21 mouse cellular contexts compared by ENCODE assay signal in genomic region chr3:85715764-85716297, GRCm38 (mm10).
DNase-seq lines count a peak whose midpoint lies in the region; ATAC-seq and TF ChIP-seq lines count a peak whose summit lies in the region.
"Had no signal": no experiment of that assay in that cellular context is flagged by ENCODE, and none has a peak within 500 bp of the region (broad histone marks: within the 10 kb centered on the region; RNA-seq: fewer than 3 reads in every experiment).

No protein-coding gene starts in this region.

- peak; percentile 19 for DNase-seq in adrenal gland, adult 8-10 months
- DNase-seq in adrenal gland, postnatal 10 days, result no peak
- DNase-seq in liver, embryonic 14.5 days (ENCODE audit: low read depth in 3 of 3, low spot score in 3 of 3), result no peak
- no peak for DNase-seq in liver, postnatal 0 days
- peak; percentile 14 for DNase-seq in c-Kit-positive CD71-positive TER-119-positive erythroid progenitor cells, embryonic 14.5 days (ENCODE audit: low spot score)
- DNase-seq in yolk sac, embryonic 10.5 days (ENCODE audit: low spot score), result no peak
- DNase-seq: B cell, adult 2 months; cerebellum, adult 9-10 months; heart, postnatal 14 days; right cerebral cortex, adult 18-20 months; thymus, adult 18-20 months had no signal

- H3K27me3 ChIP-seq in liver, embryonic 14.5 days (ENCODE audit: control insufficient read depth, insufficient read depth, low read length), result no peaks in the 10 kb centered on the region
- no peaks in the 10 kb centered on the region for H3K27me3 ChIP-seq in liver, postnatal 0 days (ENCODE audit: insufficient read depth, low read length)
- H3K27me3 ChIP-seq in liver, embryonic 16.5 days (ENCODE audit: control insufficient read depth, insufficient read depth, low read depth, low read length), result no peaks in the 10 kb centered on the region; the same call in 1 of the 2 replicates
- H3K27me3 ChIP-seq: forebrain, embryonic 15.5 days; heart, embryonic 12.5 days; hindbrain, embryonic 12.5 days; limb, embryonic 12.5 days; lung, embryonic 15.5 days had no signal

- no peak overlapping the region for H3K4me3 ChIP-seq in liver, embryonic 14.5 days (ENCODE audit: insufficient read depth in 1 of 2, low read depth in 2 of 2, low read length in 2 of 2)
- no peak overlapping the region for H3K4me3 ChIP-seq in liver, postnatal 0 days (ENCODE audit: low read depth, low read length)
- no peak overlapping the region for H3K4me3 ChIP-seq in liver, embryonic 16.5 days (ENCODE audit: low read depth, low read length)
- H3K4me3 ChIP-seq: erythroblast, embryonic 14.5 days; forebrain, embryonic 15.5 days; heart, embryonic 12.5 days; hindbrain, embryonic 12.5 days; limb, embryonic 12.5 days; lung, embryonic 15.5 days had no signal

- TF ChIP-seq CTCF in liver, embryonic 14.5 days (IDR thresholded peaks at IDR 0.05; ENCODE audit: low read depth), result no peak
- TF ChIP-seq CTCF in liver, postnatal 0 days (IDR thresholded peaks at IDR 0.05; ENCODE audit: low read depth), result no peak

- peaks cover 0 to 9% of the 10 kb centered on the region in 2 experiments; a peak in 2 of 4 replicates for H3K4me1 ChIP-seq in liver, embryonic 14.5 days (replicated peaks; ENCODE audit: control insufficient read depth in 2 of 2, insufficient read depth in 2 of 2, low read length in 1 of 2)
- H3K4me1 ChIP-seq in liver, postnatal 0 days (ENCODE audit: insufficient read depth), result no peaks in the 10 kb centered on the region
- H3K4me1 ChIP-seq in liver, embryonic 16.5 days (ENCODE audit: control insufficient read depth, low read depth, low read length), result peaks cover 5% of the 10 kb centered on the region
- H3K4me1 ChIP-seq: forebrain, embryonic 15.5 days; limb, embryonic 12.5 days; lung, embryonic 15.5 days had no signal

- no peaks in the 10 kb centered on the region for H3K9me3 ChIP-seq in liver, embryonic 14.5 days (ENCODE audit: control insufficient read depth, low read length)
- H3K9me3 ChIP-seq in liver, postnatal 0 days (ENCODE audit: low read length), result no peaks in the 10 kb centered on the region
- H3K9me3 ChIP-seq in liver, embryonic 16.5 days (replicated peaks; ENCODE audit: control insufficient read depth, low read length), result no peaks in the 10 kb centered on the region
- H3K9me3 ChIP-seq: forebrain, embryonic 15.5 days; heart, embryonic 12.5 days; hindbrain, embryonic 12.5 days; limb, embryonic 12.5 days; lung, embryonic 15.5 days had no signal

- 43% methylated on average over 4 of the region's 4 CpGs for WGBS in liver, embryonic 14.5 days (ENCODE audit: insufficient replicate concordance)
- 67% methylated on average over 4 of the region's 4 CpGs for whole genome bisulfite sequencing in liver, postnatal 0 days (ENCODE audit: insufficient replicate concordance)
- 51% methylated on average over 4 of the region's 4 CpGs for WGBS in liver, embryonic 16.5 days (ENCODE audit: insufficient replicate concordance)

- H3K9ac ChIP-seq in liver, embryonic 14.5 days (replicated peaks), result no peak overlapping the region
- no peak overlapping the region for H3K9ac ChIP-seq in liver, postnatal 0 days (replicated peaks)
- H3K9ac ChIP-seq in liver, embryonic 16.5 days (ENCODE audit: low read depth, low read length), result no peak overlapping the region
- H3K9ac ChIP-seq: forebrain, embryonic 15.5 days; heart, embryonic 12.5 days; hindbrain, embryonic 12.5 days; limb, embryonic 12.5 days; lung, embryonic 15.5 days had no signal

- no peak overlapping the region for H3K4me2 ChIP-seq in liver, embryonic 14.5 days (ENCODE audit: low read depth)
- H3K4me2 ChIP-seq in liver, postnatal 0 days (ENCODE audit: low read depth, low read length), result no peak overlapping the region
- no peak overlapping the region for H3K4me2 ChIP-seq in liver, embryonic 16.5 days (ENCODE audit: low read depth, low read length)
- H3K4me2 ChIP-seq: forebrain, embryonic 15.5 days; heart, embryonic 12.5 days; hindbrain, embryonic 12.5 days; limb, embryonic 12.5 days; lung, embryonic 15.5 days; midbrain, embryonic 11.5 days had no signal

- no peak for TF ChIP-seq EP300 in liver, embryonic 14.5 days (IDR thresholded peaks at IDR 0.05; ENCODE audit: low read depth)
- TF ChIP-seq EP300 in liver, postnatal 0 days (IDR thresholded peaks at IDR 0.05; ENCODE audit: low read depth), result no peak

- ATAC-seq in liver, embryonic 14.5 days (ENCODE audit: insufficient read depth), result peak; percentile 52; the same call in 1 of the 2 replicates
- ATAC-seq in liver, postnatal 0 days, result no peak
- ATAC-seq in liver, embryonic 16.5 days (ENCODE audit: low read depth), result peak; percentile 19; the same call in 1 of the 2 replicates
- ATAC-seq in erythroblast, adult 5-6 weeks (replicated peaks; ENCODE audit: low FRiP score, poor library complexity, severe bottlenecking), result no peak
- ATAC-seq: forebrain, embryonic 15.5 days; inflammation-experienced regulatory T-cells, adult 6 months had no signal

- H3K27ac ChIP-seq in liver, embryonic 14.5 days, result no peak overlapping the region
- no peak overlapping the region for H3K27ac ChIP-seq in liver, postnatal 0 days (ENCODE audit: low read depth)
- H3K27ac ChIP-seq in liver, embryonic 16.5 days (ENCODE audit: low read length), result no peak overlapping the region
- H3K27ac ChIP-seq: forebrain, embryonic 15.5 days; hindbrain, embryonic 12.5 days; limb, embryonic 12.5 days; lung, embryonic 15.5 days had no signal

- no peaks in the 10 kb centered on the region for H3K36me3 ChIP-seq in liver, embryonic 14.5 days (replicated peaks; ENCODE audit: control insufficient read depth, insufficient read depth, low read depth)
- no peaks in the 10 kb centered on the region for H3K36me3 ChIP-seq in liver, postnatal 0 days (replicated peaks; ENCODE audit: insufficient read depth, low read length)
- no peaks in the 10 kb centered on the region for H3K36me3 ChIP-seq in liver, embryonic 16.5 days (ENCODE audit: control insufficient read depth, insufficient read depth)
- H3K36me3 ChIP-seq: forebrain, embryonic 15.5 days; heart, embryonic 12.5 days; hindbrain, embryonic 12.5 days; limb, embryonic 12.5 days; lung, embryonic 15.5 days had no signal

Comparison
In these comparisons a context has a peak if more than half of its experiments do, and no peak if none do; other contexts are left out.
1. DNase-seq: peak in adrenal gland, adult 8-10 months (single experiment) and c-Kit-positive CD71-positive TER-119-positive erythroid progenitor cells, embryonic 14.5 days (single experiment); none in adrenal gland, postnatal 10 days (single experiment), liver, embryonic 14.5 days (0 of 3), liver, postnatal 0 days (single experiment) and yolk sac, embryonic 10.5 days (single experiment).
2. ATAC-seq: peak in liver, embryonic 14.5 days (single experiment) and liver, embryonic 16.5 days (single experiment); none in liver, postnatal 0 days (single experiment) and erythroblast, adult 5-6 weeks (single experiment).